Mouse (Mus musculus): ENCODE measurements around the gene Gulp1. TPM values are rescaled to one million over a fixed set of nuclear protein-coding genes. Genes with fewer than 3 reads are reported as not detected.

The Gulp1 gene
- polyA plus RNA-seq (2012; rRNA removed) = 0.17 and 0.21 TPM in 2 replicates

DNA sequence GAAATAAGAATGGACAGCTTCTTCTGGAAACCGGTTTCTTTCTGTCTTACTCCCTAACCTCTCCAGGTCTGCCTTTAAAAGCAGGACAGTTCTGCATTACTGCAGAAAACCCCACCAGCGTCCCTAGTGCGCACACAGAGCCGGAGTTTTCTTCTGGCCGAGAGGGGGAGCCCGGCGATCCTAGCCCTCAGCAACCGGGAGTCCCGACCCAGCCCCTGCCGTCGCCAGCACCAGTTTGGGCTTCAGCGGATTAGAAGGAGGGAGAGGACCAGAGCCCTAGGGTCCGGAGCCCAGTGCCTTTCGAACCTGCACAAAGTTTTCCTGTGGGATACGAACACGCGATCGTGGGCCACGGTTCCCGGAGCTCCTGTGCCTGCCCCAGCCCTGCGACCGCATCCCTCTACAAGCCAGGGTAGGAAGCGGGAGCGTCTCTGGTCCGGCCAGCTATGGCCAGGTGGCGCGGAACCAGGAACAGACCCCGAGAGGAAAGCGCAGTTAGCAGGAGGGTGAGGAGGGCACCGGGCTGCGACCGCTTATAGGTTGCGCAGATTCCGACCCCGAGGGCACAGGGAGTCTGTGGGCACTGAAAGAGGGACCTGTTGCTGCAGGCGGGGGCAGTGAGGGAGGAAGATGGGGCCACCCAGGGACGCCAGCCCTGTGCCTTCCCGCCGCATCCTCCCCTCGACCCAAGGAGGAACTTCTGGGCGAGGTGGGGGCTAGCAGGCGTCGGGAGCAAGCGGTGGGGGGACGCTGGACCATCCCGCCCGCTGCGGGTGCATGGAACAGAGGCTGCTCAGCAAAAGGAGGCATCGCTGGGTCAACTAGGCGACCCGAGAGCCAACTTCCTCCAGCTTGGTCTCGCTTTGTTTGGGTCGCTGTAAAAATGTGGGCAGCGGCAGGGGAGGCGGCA, at the start of gene Gulp1:
Gene Gulp1, plus strand, starts transcription at position 51 of the 910 bp plus-strand sequence.
- Histone ChIP-seq H3K27me3 (ENCODE audit: control insufficient read depth, insufficient read depth, low read length) (no peaks in the 10 kb centered on the region; the same call in 1 of the 2 replicates), H3K27ac (ENCODE audit: control insufficient read depth, insufficient read depth, low read depth, low read length) (no peak within 1 kb of the TSS; the same call in none of the 2 replicates), H3K4me1 (ENCODE audit: control insufficient read depth, insufficient read depth, low read length) (peaks cover 9% of the 10 kb centered on the region), H3K4me3 (ENCODE audit: control insufficient read depth, low read depth, low read length) (peak within 1 kb of the TSS; percentile 63), H3K36me3 (ENCODE audit: control insufficient read depth, insufficient read depth, low read length) (no peaks in the 10 kb centered on the region)
- TF ChIP-seq CTCF (IDR thresholded peaks at IDR 0.05; ENCODE audit: control insufficient read depth, insufficient read depth, insufficient replicate concordance, low read depth, low read length) = 0 out of 2 replicates have a peak, but pooled peaks have one; percentile 5
- TF ChIP-seq POLR2A (IDR thresholded peaks at IDR 0.05; ENCODE audit: control insufficient read depth, low read depth, low read length) = no peak

GRCm38 (mm10) chr1:44550261-44550660, 1.1 kb upstream of the Gulp1 start:
- H3K4me1 ChIP-seq (ENCODE audit: control insufficient read depth, insufficient read depth, low read length) = peaks cover 9% of the 10 kb centered on the region
- TF ChIP-seq CTCF (IDR thresholded peaks at IDR 0.05; ENCODE audit: control insufficient read depth, insufficient read depth, insufficient replicate concordance, low read depth, low read length) (no peak), POLR2A (IDR thresholded peaks at IDR 0.05; ENCODE audit: control insufficient read depth, low read depth, low read length) (no peak)
- H3K27me3 ChIP-seq (ENCODE audit: control insufficient read depth, insufficient read depth, low read length) = no peaks in the 10 kb centered on the region; the same call in 1 of the 2 replicates
- no peak overlapping the region for H3K27ac ChIP-seq (ENCODE audit: control insufficient read depth, insufficient read depth, low read depth, low read length)
- H3K36me3 ChIP-seq (ENCODE audit: control insufficient read depth, insufficient read depth, low read length) = no peaks in the 10 kb centered on the region
- no peak overlapping the region for H3K4me3 ChIP-seq (ENCODE audit: control insufficient read depth, low read depth, low read length)

DNA sequence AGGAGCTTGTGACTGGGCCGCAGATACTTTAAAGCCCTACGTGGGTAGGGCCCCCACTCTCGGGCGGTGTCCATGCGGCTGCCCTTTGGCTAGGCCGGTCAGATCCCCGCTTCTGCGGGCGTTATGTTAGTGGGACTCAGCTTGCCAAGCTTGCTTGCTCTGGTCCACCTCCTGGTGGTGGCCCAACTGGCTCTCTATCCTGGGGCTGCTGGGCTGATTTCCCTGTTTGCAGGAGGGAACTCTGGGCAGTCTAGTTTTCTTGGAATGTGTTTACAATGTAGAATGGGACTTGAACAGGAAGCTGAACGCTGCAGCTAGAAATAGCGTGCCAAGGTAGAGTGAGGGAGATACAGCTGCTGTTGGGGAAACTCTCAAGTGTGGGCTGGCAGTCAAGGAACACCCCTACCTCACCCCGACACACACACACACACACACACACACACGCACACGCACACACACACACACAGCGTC, 1.1 kb downstream of the Gulp1 start:
- Histone ChIP-seq H3K27ac (ENCODE audit: control insufficient read depth, insufficient read depth, low read depth, low read length) (no peak overlapping the region; the same call in none of the 2 replicates), H3K36me3 (ENCODE audit: control insufficient read depth, insufficient read depth, low read length) (no peaks in the 10 kb centered on the region), H3K4me3 (ENCODE audit: control insufficient read depth, low read depth, low read length) (peak overlapping the region; percentile 63), H3K27me3 (ENCODE audit: control insufficient read depth, insufficient read depth, low read length) (no peaks in the 10 kb centered on the region; the same call in 1 of the 2 replicates), H3K4me1 (ENCODE audit: control insufficient read depth, insufficient read depth, low read length) (peaks cover 9% of the 10 kb centered on the region)
- TF ChIP-seq CTCF (IDR thresholded peaks at IDR 0.05; ENCODE audit: control insufficient read depth, insufficient read depth, insufficient replicate concordance, low read depth, low read length) (no peak), POLR2A (IDR thresholded peaks at IDR 0.05; ENCODE audit: control insufficient read depth, low read depth, low read length) (no peak)

DNA sequence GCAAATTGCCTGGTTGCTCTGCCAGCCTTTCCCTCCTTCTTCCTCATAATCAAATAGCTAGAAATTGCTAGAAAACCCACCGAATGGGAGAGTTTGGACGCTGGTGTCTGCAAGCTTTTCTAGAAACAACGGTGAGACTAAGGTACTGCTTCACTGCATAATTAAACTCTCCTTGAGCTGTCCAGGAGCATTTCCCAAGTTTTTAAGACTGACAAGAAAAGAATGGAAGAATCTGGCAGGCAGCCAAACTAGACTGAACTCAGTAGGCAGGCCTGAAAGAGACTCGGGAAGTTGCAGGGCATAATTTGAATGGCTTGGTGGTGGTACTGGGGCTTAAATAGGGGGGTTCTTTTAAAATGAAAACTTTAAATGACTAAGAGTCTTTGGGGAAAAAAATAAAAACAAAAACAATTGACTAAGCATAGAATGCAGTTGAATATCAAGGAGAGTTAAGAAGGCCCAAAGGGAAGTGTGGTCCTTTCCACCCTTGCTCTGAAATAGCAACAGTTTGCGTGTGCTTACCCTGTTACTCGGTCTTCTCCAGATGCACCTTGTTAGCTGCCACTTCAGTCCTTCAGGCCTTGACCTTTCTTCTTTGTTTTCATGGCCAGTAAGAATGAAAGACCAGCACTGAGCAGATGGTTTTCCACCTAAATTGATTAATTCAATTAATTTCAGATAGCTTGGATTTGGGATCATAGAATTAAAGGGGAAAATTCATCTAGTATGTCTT, 2.0 kb downstream of the Gulp1 start:
- Histone ChIP-seq H3K4me3 (ENCODE audit: control insufficient read depth, low read depth, low read length) (no peak overlapping the region), H3K4me1 (ENCODE audit: control insufficient read depth, insufficient read depth, low read length) (peaks cover 9% of the 10 kb centered on the region), H3K27ac (ENCODE audit: control insufficient read depth, insufficient read depth, low read depth, low read length) (no peak overlapping the region; the same call in 1 of the 2 replicates), H3K27me3 (ENCODE audit: control insufficient read depth, insufficient read depth, low read length) (no peaks in the 10 kb centered on the region; the same call in 1 of the 2 replicates), H3K36me3 (ENCODE audit: control insufficient read depth, insufficient read depth, low read length) (no peaks in the 10 kb centered on the region)
- TF ChIP-seq CTCF (IDR thresholded peaks at IDR 0.05; ENCODE audit: control insufficient read depth, insufficient read depth, insufficient replicate concordance, low read depth, low read length) (no peak), POLR2A (IDR thresholded peaks at IDR 0.05; ENCODE audit: control insufficient read depth, low read depth, low read length) (no peak)

DNA sequence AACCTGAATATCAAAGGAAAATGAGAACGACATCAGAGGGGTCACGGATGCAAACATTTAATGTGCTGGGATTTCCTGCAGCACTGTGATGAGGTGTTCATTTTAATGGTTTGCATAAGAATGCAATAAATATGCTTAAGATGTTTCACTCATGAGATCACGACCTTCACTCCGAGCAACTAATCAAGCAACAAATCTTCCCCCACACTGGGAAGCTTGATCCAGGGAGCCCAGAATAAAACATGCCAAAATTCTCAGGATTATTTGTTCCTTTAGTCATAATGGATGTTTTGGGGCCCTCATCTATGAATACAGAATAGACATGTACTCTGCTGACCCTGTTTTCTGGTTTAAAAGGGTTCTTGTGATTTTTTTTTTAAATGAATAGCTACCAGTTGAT, 16.1 kb downstream of the Gulp1 start:
- H3K27me3 ChIP-seq (ENCODE audit: control insufficient read depth, insufficient read depth, low read length) = no peaks in the 10 kb centered on the region
- H3K27ac ChIP-seq (ENCODE audit: control insufficient read depth, insufficient read depth, low read depth, low read length) = no peak overlapping the region
- no peaks in the 10 kb centered on the region for H3K4me1 ChIP-seq (ENCODE audit: control insufficient read depth, insufficient read depth, low read length)
- H3K4me3 ChIP-seq (ENCODE audit: control insufficient read depth, low read depth, low read length) = no peak overlapping the region
- TF ChIP-seq CTCF (IDR thresholded peaks at IDR 0.05; ENCODE audit: control insufficient read depth, insufficient read depth, insufficient replicate concordance, low read depth, low read length) (no peak), POLR2A (IDR thresholded peaks at IDR 0.05; ENCODE audit: control insufficient read depth, low read depth, low read length) (no peak)
- no peaks in the 10 kb centered on the region for H3K36me3 ChIP-seq (ENCODE audit: control insufficient read depth, insufficient read depth, low read length)

GRCm38 (mm10) chr1:44568296-44568695, 17.0 kb downstream of the Gulp1 start:
- Histone ChIP-seq H3K36me3 (ENCODE audit: control insufficient read depth, insufficient read depth, low read length) (no peaks in the 10 kb centered on the region), H3K27ac (ENCODE audit: control insufficient read depth, insufficient read depth, low read depth, low read length) (no peak overlapping the region), H3K4me1 (ENCODE audit: control insufficient read depth, insufficient read depth, low read length) (no peaks in the 10 kb centered on the region), H3K4me3 (ENCODE audit: control insufficient read depth, low read depth, low read length) (no peak overlapping the region), H3K27me3 (ENCODE audit: control insufficient read depth, insufficient read depth, low read length) (no peaks in the 10 kb centered on the region)
- TF ChIP-seq POLR2A (IDR thresholded peaks at IDR 0.05; ENCODE audit: control insufficient read depth, low read depth, low read length) (no peak), CTCF (IDR thresholded peaks at IDR 0.05; ENCODE audit: control insufficient read depth, insufficient read depth, insufficient replicate concordance, low read depth, low read length) (no peak)

DNA sequence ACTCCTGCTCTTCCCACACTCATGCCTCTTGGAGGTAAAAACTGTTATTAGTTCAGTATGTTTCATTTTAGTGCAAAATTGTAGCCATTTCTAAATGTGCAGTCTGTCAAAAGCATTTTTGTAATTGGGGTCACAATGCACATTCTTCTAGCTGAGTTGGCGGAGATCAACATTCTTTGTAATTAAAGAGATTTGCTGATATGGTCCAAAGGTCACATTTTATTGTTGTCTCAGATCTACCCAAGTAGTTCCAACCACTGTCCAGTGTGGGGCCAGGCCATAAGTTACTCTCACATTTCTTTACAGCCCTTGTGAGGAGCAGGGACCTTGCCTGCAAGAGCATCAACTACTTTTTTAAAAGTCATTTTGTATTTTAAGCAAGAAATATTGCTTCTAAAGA, 24.7 kb downstream of the Gulp1 start:
- H3K36me3 ChIP-seq (ENCODE audit: control insufficient read depth, insufficient read depth, low read length) = no peaks in the 10 kb centered on the region
- H3K27ac ChIP-seq (ENCODE audit: control insufficient read depth, insufficient read depth, low read depth, low read length) = no peak overlapping the region
- no peaks in the 10 kb centered on the region for H3K27me3 ChIP-seq (ENCODE audit: control insufficient read depth, insufficient read depth, low read length)
- no peak overlapping the region for H3K4me3 ChIP-seq (ENCODE audit: control insufficient read depth, low read depth, low read length)
- no peaks in the 10 kb centered on the region for H3K4me1 ChIP-seq (ENCODE audit: control insufficient read depth, insufficient read depth, low read length)
- TF ChIP-seq POLR2A (IDR thresholded peaks at IDR 0.05; ENCODE audit: control insufficient read depth, low read depth, low read length) (no peak), CTCF (IDR thresholded peaks at IDR 0.05; ENCODE audit: control insufficient read depth, insufficient read depth, insufficient replicate concordance, low read depth, low read length) (no peak)
